Mouse (Mus musculus): ENCODE results near the gene Gnat3.
"Not testable (repeated sequence)": the region's sequence is repeated elsewhere in the genome, so short reads cannot be mapped to it uniquely, and the experiment has no call there.

Gnat3 gene

DNA sequence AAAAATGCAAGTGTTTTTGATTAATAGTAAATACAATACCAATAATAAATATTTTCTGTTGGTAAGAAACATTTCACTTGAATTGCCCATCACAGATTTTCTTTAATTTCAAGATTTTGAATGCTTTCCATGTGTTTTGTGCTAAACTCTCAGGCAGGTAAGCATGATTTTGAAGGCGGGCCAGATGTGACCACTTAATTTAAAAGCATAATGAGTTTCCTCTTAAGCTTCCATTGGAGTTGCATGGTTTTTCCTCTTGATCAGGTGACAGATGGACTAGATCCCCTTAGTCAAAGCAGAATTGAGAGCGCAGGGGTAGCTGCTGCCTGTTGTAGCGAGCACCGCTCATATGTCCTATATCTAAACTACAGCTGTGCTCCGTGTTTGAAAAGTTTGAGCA lies at the start of gene Gnat3:
TSS of gene Gnat3 (plus strand) at position 301 of the 400 bp plus-strand sequence.
- no peak for DNase-seq (ENCODE audit: low read depth, low spot score)

DNA sequence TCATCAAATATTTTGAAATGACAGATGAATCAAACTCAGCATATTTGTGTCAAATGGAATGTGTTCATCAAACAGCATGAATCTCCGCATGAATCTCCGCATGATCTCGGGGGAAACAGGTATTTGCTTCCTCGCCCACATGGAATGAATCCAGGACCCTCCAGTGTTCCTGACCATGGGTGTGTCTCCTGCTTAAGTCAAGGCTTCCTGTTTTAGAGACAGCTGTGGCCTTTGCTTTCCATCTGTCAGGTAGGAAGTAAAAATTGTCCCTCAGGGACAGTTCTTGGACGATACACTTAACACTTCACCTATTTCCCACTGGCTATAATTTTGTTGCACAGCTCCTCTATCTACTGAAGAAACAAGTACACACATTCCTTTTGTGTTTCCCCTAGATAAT lies 43.4 kb upstream of the Gnat3 start:
- no peak for DNase-seq (ENCODE audit: low read depth, low spot score)

DNA sequence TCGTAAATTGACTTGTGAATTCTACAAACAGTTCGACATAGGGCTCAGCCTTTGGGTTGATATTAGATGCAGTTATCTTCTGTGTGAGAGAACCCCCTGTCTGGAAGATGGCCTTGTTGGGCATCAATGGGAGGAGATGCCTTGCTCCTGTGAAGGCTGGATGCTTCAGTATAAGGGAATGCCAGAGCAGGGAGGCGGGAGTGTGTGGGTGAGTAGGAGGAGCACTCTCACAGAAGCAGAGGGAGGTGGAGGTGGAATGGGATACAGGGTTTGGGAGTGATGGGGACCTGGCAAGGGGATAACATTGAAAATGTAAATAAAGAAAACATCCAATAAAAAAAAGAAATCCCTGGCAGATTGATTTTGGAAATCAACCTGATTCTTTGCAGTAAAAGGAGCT lies 38.7 kb upstream of the Gnat3 start:
- DNase-seq (ENCODE audit: low read depth, low spot score) = no peak

DNA sequence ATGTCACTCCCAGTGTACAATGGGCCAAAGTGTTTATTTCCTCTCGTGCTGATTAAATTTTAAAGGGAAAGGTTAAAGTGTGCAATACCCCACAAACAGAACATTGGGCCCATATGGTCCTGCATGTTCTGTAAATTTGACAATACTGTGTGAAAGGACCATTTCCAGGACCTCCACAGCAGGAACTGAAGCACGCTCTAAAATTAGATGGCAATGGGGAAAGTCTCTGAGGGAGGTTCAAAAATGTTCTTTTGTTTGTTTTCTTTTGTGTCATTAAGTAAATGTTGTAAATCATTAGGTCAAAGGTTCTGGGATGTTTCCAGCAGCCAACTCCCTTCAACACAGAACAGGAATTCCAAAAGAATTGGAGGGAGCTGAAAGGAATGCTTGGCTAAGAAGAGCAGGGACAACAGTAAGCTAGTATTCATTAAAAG lies 38.2 kb upstream of the Gnat3 start:
- no peak for DNase-seq (ENCODE audit: low read depth, low spot score)

DNA sequence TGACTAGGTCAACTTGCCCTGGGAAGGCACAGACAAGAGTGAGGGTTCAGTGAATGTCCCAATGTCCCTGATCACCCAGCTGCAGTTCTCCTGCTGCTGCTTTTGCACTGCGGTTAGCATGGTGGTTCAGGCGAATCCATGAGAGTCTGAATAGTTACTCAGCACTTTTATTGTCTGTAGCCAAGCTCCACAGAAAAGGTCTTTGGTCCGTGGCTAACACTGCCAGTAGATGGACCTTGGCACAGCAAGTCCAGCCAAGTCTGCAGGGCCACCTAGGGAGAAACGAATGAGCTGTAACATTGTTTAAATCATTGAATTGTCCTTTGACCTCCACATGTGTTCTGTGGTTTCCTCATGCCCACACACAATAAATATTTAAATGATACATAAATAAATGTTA lies 33.9 kb upstream of the Gnat3 start:
- no peak for DNase-seq (ENCODE audit: low read depth, low spot score)

DNA sequence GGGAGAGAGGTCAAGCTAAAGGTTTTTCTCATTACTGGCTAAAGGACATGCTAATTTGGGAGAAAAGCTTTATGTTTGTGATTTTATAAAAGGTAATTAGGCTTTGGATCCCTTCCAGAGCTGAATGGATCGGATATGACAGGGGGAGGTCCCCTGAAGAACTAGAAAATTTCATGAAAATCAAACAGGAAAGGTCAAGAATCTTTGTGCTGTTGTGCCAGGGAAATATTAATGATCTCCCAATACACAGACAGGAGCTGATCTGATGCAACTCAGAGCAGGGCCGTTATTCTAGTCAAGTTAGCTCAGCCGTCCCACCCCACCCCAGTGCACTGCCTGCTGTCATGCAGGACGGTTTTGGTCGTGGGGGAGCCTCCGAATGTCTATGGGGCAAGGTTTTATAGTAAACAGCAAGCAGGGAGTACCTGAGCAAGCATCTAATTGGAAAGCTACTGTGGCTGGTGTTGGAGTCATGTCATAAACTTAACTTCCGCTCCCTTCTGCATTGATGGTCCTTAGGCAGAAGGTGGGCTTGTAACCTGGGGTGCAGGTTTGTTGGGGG lies 33.3 kb upstream of the Gnat3 start:
- DNase-seq (ENCODE audit: low read depth, low spot score) = no peak

DNA sequence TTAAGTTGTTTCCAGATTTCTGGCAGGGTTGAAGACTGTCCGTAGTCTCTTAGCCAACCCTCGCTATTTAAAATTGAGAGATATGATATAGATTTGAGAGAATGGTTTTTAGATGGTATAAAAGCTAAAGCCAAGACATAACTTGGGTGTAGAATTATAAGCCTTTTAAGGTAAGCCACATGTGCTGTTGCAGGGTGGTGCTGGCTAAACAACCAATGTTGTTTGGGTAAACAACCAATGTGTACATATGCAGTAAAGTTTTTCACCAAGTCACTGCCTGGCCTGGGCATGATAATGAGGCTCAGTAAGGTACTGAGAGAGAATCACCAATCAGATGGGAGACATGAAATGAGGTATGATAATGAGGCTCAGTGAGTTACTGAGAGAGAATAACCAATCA lies 30.8 kb upstream of the Gnat3 start:
- DNase-seq (ENCODE audit: low read depth, low spot score) = not testable (repeated sequence)

DNA sequence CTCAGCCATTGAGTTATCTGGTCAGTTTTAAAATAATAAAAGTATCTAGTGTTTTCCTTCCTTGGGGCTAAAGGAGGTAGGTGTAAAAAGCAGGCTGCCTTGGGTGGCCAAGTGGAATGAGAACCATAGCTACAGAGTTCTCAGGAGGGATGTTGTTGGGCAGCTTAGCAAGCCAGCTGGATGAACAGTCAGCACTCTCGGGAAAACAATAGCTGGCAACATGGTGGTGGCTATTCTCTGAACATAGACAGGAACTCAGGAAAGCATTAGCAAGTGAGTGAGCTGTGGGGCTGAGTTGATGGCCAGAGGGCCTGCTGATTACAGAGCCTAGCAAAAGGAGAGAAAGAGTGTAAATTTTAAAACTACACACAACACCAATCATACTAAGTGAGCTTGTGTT lies 27.8 kb upstream of the Gnat3 start:
- DNase-seq (ENCODE audit: low read depth, low spot score) = no peak

DNA sequence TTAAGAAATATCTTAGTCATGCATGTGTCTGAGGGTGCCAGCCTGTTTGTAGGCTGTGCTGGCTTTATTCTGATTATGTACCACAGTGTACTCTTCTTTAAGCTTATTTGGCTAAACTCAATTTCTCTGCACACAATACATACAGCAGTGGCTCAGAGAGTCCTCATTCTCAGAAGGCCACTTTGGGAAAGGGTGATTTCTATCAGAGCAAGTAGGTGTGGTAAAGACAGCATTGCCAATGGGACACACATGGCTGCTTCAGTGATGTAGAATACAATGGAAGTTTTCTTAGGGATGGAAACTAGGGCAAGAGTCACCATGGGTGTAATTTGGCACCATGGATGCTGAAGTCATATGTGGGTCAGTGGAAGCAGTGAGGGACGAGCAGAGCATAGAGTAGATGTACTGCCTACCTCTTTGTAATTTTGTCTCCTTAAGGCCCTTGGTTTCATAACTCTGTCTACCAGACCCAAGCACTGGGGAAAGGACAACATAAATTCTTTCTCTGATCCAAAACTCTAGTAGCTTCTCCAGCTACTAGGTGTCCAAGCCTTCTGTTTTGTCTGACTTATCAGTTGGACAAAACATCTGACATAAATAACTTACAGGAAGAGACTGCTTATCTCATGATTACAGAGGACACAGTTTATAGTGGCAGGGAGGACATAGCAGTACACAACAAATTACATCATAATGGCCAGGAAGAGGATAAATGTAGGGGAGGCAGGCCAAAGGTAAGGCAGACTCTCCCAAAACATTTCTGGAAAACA lies 24.0 kb upstream of the Gnat3 start:
- no peak for DNase-seq (ENCODE audit: low read depth, low spot score)

DNA sequence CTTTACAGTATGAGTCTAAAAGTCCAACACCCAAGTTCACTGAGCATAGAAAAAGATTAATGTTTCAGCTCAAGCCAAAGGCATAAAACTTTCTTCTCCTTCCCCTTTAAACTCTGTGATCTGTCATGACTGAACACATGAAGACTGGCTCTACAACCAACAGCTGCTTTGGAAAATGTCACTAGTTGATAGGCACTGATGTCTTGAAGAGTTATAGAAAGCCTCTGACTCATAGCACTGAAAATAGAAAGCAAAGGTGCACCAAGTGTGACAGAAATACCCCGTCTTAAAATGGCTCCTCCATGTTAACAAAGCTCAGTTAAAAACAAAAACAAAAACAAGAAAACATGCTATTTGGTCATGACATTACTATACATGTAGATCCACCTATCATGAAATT lies 5.9 kb upstream of the Gnat3 start:
- DNase-seq (ENCODE audit: low read depth, low spot score) = no peak

DNA sequence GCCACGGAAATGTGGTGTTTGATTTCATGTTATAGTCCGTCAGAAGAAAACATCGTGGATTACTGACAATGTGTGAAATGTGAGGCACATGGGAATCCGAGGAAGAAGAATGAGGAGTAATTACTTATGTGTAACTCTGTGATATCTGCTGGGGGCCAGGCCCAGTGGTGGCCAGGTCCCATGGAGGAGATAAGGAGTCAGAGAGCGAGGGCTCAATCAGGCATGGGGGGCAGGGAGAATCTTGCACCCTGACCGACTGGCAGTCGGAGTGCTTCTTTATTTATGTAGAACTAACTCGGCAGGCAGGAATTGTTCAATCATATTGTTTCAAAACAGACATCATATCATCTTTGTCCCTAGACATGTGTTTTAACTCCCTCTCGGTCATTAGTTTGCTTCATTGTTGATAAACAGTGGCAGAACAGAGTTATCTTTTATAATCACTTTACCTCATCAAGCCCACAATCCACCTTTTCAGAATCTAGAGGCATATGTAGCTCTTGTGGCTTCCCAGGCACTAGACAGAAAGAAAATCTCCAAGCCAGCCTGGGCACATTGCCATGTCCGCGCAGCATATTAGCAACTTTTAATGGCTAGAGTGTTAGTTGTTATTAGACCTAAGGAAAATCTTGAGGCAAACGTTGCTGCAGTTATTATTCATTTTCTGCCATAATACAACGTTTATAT lies 7.5 kb downstream of the Gnat3 start:
- no peak for DNase-seq (ENCODE audit: low read depth, low spot score)

DNA sequence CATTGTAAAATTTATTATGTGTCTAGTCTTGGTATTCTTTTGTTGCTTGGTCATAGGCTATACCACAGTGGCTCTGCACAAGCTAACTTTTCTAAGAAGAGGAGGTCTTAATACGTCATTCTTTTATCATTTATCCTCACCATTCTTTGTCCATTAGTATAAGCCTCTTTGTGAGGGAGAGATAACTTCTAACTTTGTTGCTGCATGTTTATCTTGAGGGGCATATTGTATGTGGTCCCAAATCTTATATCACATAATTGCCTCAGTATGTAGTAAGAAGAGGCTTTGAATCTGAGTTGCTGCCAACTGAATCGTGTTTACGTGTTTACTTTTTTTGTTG lies 8.0 kb downstream of the Gnat3 start:
- no peak for DNase-seq (ENCODE audit: low read depth, low spot score)

DNA sequence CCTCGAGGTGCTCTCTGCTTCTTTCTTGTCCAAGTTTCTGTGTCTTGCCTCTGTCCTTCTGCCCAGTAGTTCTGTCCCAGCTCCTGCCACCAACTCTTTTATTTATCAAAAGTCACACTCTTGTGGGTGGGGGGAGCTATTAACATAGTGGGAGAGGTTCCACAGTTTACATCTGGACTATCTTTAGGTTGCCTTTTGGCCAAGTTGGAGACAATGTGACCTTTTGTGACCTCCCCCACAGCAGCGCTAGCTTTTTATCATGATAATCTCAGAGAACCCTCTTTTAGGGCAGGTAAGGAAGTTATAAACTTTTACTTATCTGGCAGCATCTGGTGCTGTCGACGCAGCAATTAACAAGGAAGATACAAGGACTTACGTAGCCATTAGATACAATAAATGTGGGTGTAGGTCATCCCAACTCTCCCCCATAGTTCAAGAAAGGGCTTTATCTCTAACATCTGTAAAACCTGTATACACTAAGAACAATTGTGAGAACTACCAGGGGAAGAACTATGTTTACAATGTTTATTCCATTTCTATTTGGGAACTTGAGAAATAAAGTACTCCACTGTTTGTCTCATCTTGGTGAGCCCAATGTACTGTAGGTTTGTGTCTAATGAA lies 18.3 kb downstream of the Gnat3 start:
- DNase-seq (ENCODE audit: low read depth, low spot score) = no peak

DNA sequence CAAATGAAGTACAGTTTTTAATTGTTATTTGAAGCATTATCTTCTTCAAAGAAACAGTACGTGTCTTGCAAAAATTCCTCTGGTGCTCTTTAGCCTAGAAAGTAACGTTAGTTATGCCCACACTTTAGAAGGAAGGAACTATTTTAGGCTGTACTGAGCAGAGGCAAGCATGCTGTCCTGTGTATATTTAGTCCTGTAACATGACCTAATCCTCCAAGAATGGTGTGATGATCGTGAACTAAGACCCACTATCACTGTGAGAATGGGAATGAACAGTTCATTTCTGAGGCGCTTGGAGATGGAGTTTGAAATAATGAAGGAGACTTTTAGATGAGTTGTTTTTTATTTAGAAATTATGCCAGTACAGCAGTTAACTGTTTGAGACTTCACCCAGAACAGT lies 20.4 kb downstream of the Gnat3 start:
- no peak for DNase-seq (ENCODE audit: low read depth, low spot score)

DNA sequence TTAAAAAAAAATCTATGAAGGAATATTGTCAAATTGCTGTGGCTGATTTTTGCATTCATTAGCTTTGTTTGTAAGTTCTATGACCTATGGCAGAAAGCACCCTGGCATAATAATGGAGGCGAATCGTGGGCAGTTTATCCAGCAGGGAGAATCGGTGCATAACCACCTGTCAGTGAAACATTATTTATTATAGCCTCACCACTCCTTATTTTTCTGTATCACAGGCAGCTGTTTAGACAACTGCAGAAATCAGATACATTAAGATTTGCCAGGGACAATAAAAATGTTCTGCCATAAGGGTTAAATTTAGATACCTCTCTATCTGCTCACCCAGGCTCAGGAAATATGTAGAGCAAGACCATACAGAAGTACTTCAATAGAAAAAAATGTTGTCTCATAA lies 22.2 kb downstream of the Gnat3 start:
- no peak for DNase-seq (ENCODE audit: low read depth, low spot score)

DNA sequence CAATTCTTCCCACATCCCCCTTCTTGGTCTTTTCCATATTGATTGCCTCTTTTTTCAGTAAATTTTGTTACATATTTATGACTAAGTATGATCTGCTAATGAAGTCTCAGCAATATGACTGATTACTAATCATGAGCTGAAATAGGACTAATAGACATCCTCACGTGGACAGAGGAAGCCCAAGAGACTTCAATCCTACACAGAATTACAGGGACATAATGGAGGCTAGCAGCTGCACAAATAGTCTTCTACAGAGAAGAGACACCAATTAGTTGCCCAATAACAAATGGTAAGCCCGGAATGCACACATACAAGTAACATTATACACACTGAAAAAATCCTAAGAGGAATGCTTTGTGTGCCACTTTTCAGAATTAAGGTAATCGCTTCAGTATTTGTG lies 24.3 kb downstream of the Gnat3 start:
- DNase-seq (ENCODE audit: low read depth, low spot score) = no peak

DNA sequence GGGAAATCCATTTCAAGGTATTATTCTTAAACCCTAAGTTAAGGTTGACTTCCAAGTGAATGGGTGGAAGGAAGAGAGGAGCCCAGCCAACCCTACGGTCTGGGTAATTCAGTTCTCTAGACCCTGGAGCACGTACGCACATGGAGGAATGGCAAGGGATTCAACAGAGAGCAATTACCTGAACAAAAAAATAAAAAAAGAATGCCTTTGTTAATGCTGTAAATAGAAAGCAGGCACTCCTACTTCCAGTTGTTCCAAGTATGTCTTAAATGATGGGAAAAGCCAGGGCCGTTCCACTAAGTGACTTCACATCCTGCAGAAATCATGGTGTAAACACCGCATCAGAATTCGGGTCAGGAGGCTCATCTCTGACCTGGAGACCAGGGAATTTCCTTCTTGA lies 28.3 kb downstream of the Gnat3 start:
- DNase-seq (ENCODE audit: low read depth, low spot score) = no peak

DNA sequence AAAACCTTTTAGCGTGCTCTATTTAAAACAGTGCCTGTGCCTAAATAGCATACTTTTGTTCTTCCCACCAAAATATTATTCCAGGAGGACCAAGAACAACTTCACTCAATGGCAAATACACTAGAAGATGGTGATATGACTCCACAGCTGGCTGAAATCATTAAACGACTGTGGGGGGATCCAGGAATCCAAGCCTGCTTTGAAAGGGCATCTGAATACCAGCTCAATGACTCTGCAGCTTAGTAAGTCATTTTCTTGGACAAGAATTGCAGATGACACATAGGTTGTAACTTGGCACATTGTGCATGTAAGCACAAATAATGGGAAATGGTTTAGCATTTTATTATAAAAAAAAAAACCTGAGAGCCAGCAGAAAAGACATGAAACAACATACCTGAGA lies 37.2 kb downstream of the Gnat3 start:
- DNase-seq (ENCODE audit: low read depth, low spot score) = no peak

DNA sequence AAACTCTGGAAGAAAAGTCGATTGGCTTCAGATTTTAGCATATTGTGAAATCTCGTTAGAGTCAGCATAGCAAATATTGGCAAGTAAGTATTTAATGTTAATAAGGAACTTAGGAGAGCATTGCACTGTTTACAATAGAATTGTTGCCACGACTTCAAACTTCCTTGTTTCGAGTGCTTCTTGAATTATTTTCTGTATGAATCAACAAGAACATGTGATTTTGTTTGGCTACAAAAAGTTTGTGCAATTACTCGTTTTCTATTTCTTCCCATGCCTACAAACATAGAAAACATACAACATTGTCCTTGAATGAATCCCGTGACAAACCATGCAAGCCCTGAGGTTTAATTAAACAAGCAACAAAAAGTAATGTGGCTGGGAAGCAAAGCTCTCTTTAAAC lies 37.8 kb downstream of the Gnat3 start:
- DNase-seq (ENCODE audit: low read depth, low spot score) = no peak

DNA sequence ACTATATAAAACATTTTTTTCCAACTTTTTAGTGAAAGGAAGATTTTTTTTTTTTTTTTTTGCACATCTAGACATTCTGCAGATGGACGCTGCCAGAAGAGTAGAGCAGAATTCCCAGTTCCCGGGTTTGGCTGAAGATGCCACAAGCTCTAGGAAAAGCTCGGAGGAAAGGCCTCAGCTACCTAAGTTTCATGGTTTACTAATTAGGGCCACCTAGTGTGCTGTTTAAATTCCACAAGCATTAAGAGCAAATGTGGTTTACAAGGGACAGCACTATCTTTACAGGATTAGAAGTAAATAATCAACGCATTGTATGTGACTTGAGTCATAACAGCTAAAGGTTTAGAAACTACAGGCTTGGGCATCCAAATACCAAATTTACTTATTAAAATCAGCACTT lies 39.3 kb downstream of the Gnat3 start:
- DNase-seq (ENCODE audit: low read depth, low spot score) = no peak

DNA sequence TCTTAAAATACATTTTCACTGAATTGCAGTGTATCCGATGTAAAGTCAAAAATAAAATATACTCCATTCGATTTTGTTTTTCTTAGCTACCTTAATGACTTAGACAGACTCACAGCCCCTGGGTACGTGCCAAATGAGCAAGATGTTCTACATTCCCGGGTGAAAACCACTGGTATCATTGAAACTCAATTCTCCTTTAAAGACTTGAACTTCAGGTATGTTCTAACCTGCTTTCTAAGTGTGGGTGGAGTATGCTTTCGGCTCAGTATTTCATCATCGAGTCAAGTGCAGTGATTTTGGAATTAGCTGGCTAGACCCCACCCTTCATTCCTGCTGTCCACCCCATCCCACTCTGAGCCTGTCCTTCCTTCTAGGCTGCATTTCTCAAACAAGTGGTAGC lies 41.3 kb downstream of the Gnat3 start:
- DNase-seq (ENCODE audit: low read depth, low spot score) = no peak

DNA sequence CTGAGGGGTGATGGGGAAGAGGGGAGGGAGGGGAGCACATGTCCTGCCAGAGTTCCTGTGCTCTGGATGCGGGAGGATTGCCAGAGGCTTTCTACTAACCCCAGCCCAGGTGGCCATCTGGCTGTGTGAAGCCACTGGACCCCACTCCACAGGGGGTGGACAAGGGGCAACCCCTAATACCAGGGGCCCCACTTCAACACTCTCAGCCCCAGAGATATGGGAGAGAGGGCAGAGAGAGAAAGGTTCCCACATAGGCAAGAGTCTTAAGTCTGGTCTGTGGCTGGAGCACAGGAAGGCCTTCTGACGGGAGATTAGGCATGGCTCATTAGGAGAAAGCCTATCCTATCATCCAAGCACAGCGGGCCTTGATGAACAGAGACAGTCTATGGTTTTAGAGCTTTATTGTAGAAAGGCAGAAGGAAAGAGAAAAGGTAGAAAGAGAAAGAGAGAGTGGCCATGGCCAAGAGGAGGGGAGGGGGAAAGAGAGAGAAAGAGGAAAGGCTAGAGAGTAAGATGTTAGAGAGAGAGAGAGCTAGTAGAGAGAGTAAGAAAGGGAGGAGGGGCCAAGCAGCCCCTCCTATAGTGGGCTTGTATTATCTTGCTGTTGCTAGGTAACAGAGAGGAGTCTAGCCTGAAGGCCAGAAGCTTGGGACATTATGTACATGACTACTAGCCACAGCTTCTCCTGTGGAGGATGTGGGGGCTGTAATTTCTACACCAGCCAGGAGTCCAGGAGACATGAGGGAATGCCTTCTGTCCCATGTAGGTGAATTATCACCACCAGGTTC lies 42.7 kb downstream of the Gnat3 start:
- DNase-seq (ENCODE audit: low read depth, low spot score) = no peak

Data from retina, adult 2 months (tissue).